Mouse (Mus musculus) hindbrain, embryonic 16.5 days (tissue): ENCODE data around the gene Bbof1. TPM values are rescaled to one million over a fixed set of nuclear protein-coding genes. Genes with fewer than 3 reads are reported as not detected.

Experiments used
- ATAC-seq: fragments of 200-750 bp; cut with Nextera tagmentation; 2 replicates; pipeline ENCODE4 v1.8.0; 2017; ENCODE audit warnings: moderate TSS enrichment, moderate library complexity
- H3K27ac ChIP-seq: fragments of 300-500 bp; sonication (generic); 2 replicates; pipeline ENCODE4 v1.5.1; 2014; ENCODE audit warnings: low read depth, mild to moderate bottlenecking, control low read depth, low read length, moderate library complexity
- H3K27me3 ChIP-seq: fragments of 300-500 bp; sonication (generic); replicated peaks from 2 replicates; pipeline ENCODE4 v1.6.1; 2014; ENCODE audit warnings: low read length; ENCODE audit not compliant: control insufficient read depth, insufficient read depth
- H3K36me3 ChIP-seq: fragments of 300-500 bp; sonication (generic); 2 replicates; pipeline ENCODE4 v1.6.1; 2014; ENCODE audit warnings: mild to moderate bottlenecking, low read length, moderate library complexity, mixed read lengths; ENCODE audit not compliant: control insufficient read depth, insufficient read depth
- H3K4me1 ChIP-seq: fragments of 300-500 bp; sonication (generic); 2 replicates; pipeline ENCODE4 v1.6.1; 2014; ENCODE audit warnings: low read depth, low read length; ENCODE audit not compliant: control insufficient read depth, insufficient read depth
- H3K4me2 ChIP-seq: fragments of 300-500 bp; sonication (generic); 2 replicates; pipeline ENCODE4 v1.6.1; 2014; ENCODE audit warnings: mild to moderate bottlenecking, low read length, control low read depth, moderate library complexity
- H3K4me3 ChIP-seq: fragments of 300-500 bp; sonication (generic); 2 replicates; pipeline ENCODE4 v1.5.1; 2014; ENCODE audit warnings: mild to moderate bottlenecking, low read length, control low read depth, moderate library complexity
- H3K9ac ChIP-seq: fragments of 300-500 bp; sonication (generic); 2 replicates; pipeline ENCODE4 v1.6.1; 2014; ENCODE audit warnings: low read depth, mild to moderate bottlenecking, control low read depth, low read length, moderate library complexity
- H3K9me3 ChIP-seq: fragments of 300-500 bp; sonication (generic); 2 replicates; pipeline ENCODE4 v1.6.1; 2014; ENCODE audit warnings: mild to moderate bottlenecking, low read length, moderate library complexity; ENCODE audit not compliant: control insufficient read depth
- WGBS: fragments of 180-500 bp; shearing (Covaris S2); extraction: QIAGEN DNeasy Blood & Tissue Kit; methylation state at CpG from one replicate; pipeline ENCODE4 v1.1.7; 2014; 5-methylcytosine and 5-hydroxymethylcytosine counted together
- polyA plus RNA-seq: library from polyadenylated mRNA; unstranded; fragments of >200 nt; fragmentation: Nextera tagmentation; extraction: Ambion mirVana; gene quantifications from 2 replicates; pipeline ENCODE4 v1.2.1, GENCODE M21; 2015

The Bbof1 gene
- polyA plus RNA-seq, 1 experiment from 2014 or later, result 3.5 TPM

DNA sequence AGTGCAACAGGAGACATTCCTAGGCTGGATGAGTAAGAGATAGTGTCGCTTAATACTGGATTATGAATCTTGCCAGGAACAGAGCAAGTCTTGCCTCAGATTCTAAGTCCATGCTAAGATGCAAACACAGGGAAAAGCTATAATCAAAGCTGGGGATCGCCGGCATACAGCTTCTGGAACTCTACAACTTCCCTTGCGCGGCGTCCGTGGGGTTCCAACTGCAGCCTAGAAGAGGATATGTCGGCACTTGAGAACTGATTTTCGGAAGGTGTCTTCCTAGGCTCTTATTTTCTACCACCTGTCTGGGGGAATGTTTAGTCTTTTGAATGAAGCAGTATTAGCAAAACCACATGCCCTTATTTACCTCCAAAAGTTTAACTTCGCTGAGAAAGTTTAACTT, 41.0 kb downstream of the Bbof1 start:
- peaks cover 12% of the 10 kb centered on the region for H3K4me1 ChIP-seq
- peak overlapping the region; percentile 65 for H3K4me3 ChIP-seq
- no peaks in the 10 kb centered on the region; the same call in 1 of the 2 replicates for H3K27me3 ChIP-seq
- no peaks in the 10 kb centered on the region for H3K9me3 ChIP-seq
- ATAC-seq, result no peak
- H3K9ac ChIP-seq, result peak overlapping the region; percentile 72; the same call in 1 of the 2 replicates
- H3K4me2 ChIP-seq, result peak overlapping the region; percentile 90
- WGBS, result 40% methylated on average over 10 of the region's 10 CpGs
- peak overlapping the region; percentile 81; the same call in 1 of the 2 replicates for H3K27ac ChIP-seq
- H3K36me3 ChIP-seq, result no peaks in the 10 kb centered on the region

- Histone ChIP-seq H3K4me1 (peaks cover 12% of the 10 kb centered on the region), H3K4me2 (peak overlapping the region; percentile 90), H3K36me3 (no peaks in the 10 kb centered on the region), H3K4me3 (peak overlapping the region; percentile 65), H3K9ac (peak overlapping the region; percentile 72), H3K9me3 (no peaks in the 10 kb centered on the region), H3K27ac (peak overlapping the region; percentile 81), H3K27me3 (no peaks in the 10 kb centered on the region; the same call in 1 of the 2 replicates)
- 0% methylated on average over 6 of the region's 6 CpGs for WGBS
- ATAC-seq, result no peak
Observed at GRCm38 (mm10) chr12:84450351-84450717, 41.5 kb downstream of the Bbof1 start.

- H3K36me3 ChIP-seq, result no peaks in the 10 kb centered on the region
- WGBS, result 1% methylated on average over 49 of the region's 49 CpGs
- no peaks in the 10 kb centered on the region; the same call in 1 of the 2 replicates for H3K27me3 ChIP-seq
- H3K9me3 ChIP-seq, result no peaks in the 10 kb centered on the region
- peak; percentile 99 for ATAC-seq
- H3K27ac ChIP-seq, result peak within 1 kb of the TSS; percentile 81
- H3K4me2 ChIP-seq, result peak within 1 kb of the TSS; percentile 90
- H3K9ac ChIP-seq, result peak within 1 kb of the TSS; percentile 72
- peaks cover 12% of the 10 kb centered on the region for H3K4me1 ChIP-seq
- peak within 1 kb of the TSS; percentile 65 for H3K4me3 ChIP-seq
Observed at GRCm38 (mm10) chr12:84450718-84451646, 42.1 kb downstream of the Bbof1 start, which contains the start of the genes Aldh6a1 and Lin52. Gene Aldh6a1 (minus strand): TSS chr12:84451004. Gene Lin52 (plus strand): TSS chr12:84451422.

DNA sequence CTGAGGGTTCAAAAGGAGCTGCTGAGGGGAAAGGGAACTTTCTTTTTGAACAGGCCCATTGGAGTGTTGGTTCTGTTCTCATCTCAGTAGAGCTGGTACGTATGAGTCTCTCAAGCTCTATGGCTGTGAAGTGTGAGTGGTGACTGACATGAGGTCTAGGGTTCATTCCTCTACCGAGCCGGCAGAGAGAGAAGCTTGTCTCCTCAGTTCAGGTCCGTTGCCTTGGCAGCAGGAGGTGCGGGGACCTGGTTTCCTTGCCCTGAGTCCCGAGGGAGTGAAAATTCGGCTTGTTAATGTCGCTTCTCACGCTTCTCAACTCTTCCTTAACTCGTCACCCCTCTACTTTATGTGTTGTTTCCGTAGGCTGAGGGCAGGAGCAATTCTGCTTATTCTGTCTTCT, 42.9 kb downstream of the Bbof1 start:
- WGBS, result 3% methylated on average over 11 of the region's 11 CpGs
- peaks cover 12% of the 10 kb centered on the region for H3K4me1 ChIP-seq
- H3K27ac ChIP-seq, result peak overlapping the region; percentile 81
- H3K36me3 ChIP-seq, result no peaks in the 10 kb centered on the region; the same call in 1 of the 2 replicates
- peak overlapping the region; percentile 65 for H3K4me3 ChIP-seq
- no peak for ATAC-seq
- H3K4me2 ChIP-seq, result peak overlapping the region; percentile 68
- no peaks in the 10 kb centered on the region for H3K9me3 ChIP-seq
- H3K9ac ChIP-seq, result peak overlapping the region; percentile 67
- no peaks in the 10 kb centered on the region; the same call in 1 of the 2 replicates for H3K27me3 ChIP-seq

DNA sequence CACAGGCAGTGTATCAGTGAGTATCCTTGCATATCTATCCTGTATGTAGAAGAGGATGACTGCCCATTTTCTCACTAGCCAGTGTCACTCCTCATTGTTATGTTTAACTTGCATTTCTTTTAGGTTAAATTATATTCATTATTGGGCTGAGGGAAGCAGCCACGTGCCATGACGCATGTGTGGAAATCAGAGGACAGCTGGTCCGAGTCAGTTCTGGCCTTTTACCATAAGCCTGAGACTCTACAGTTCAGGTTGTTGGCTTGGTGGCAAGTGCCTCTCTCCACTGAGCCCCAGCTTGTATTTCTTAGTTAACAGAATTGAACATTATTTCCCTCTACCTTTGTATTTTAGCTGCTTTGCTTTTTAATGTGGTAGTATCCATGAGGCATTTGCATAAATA, 48.0 kb downstream of the Bbof1 start:
- Histone ChIP-seq H3K36me3 (peaks cover 13% of the 10 kb centered on the region), H3K9ac (no peak overlapping the region), H3K9me3 (no peaks in the 10 kb centered on the region), H3K4me3 (no peak overlapping the region), H3K27me3 (no peaks in the 10 kb centered on the region), H3K4me2 (no peak overlapping the region), H3K4me1 (peaks cover 5% of the 10 kb centered on the region; the same call in 1 of the 2 replicates), H3K27ac (no peak overlapping the region)
- WGBS, result 93% methylated on average over 3 of the region's 3 CpGs
- ATAC-seq, result no peak

- no peak overlapping the region for H3K27ac ChIP-seq
- peaks cover 19% of the 10 kb centered on the region for H3K36me3 ChIP-seq
- H3K4me1 ChIP-seq, result no peaks in the 10 kb centered on the region
- H3K4me2 ChIP-seq, result no peak overlapping the region
- H3K9me3 ChIP-seq, result no peaks in the 10 kb centered on the region
- no peak overlapping the region for H3K9ac ChIP-seq
- no peak for ATAC-seq
- H3K4me3 ChIP-seq, result no peak overlapping the region
- H3K27me3 ChIP-seq, result no peaks in the 10 kb centered on the region
- 55% methylated on average over 1 of the region's 1 CpGs for WGBS
Observed at GRCm38 (mm10) chr12:84459845-84460244, 51.0 kb downstream of the Bbof1 start.

GRCm38 (mm10) chr12:84461416-84461815, 52.5 kb downstream of the Bbof1 start:
- Histone ChIP-seq H3K9ac (no peak overlapping the region), H3K36me3 (peaks cover 19% of the 10 kb centered on the region), H3K4me1 (no peaks in the 10 kb centered on the region), H3K9me3 (no peaks in the 10 kb centered on the region), H3K4me3 (no peak overlapping the region), H3K4me2 (no peak overlapping the region), H3K27ac (no peak overlapping the region), H3K27me3 (no peaks in the 10 kb centered on the region)
- no peak for ATAC-seq
- WGBS, result 93% methylated on average over 5 of the region's 5 CpGs

DNA sequence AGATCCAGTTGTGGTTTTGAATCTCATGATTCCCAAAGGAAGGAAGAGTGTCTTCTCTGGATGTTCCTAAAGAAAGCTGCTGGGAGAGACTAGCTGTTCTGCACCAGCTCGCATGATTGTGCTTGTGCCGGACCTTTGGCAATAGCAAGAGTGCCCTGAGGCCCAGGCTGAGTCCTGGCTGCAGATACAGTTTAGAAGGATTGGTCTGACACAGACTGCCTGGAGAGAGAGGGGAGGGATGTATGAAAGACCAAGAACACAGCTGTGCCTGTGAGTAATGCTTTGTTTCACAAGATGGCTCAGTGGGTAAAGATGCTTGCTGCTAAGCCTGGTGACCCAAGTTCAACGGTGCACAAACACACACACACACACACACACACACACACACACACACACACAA, 54.0 kb downstream of the Bbof1 start:
- Histone ChIP-seq H3K9ac (no peak overlapping the region), H3K9me3 (no peaks in the 10 kb centered on the region), H3K27ac (no peak overlapping the region), H3K4me1 (no peaks in the 10 kb centered on the region), H3K27me3 (no peaks in the 10 kb centered on the region), H3K4me3 (no peak overlapping the region), H3K36me3 (peaks cover 19% of the 10 kb centered on the region), H3K4me2 (no peak overlapping the region)
- no peak for ATAC-seq
- 66% methylated on average over 3 of the region's 3 CpGs for WGBS

GRCm38 (mm10) chr12:84468701-84469100, 59.8 kb downstream of the Bbof1 start:
- WGBS, result 8% methylated on average over 1 of the region's 1 CpGs
- H3K4me3 ChIP-seq, result no peak overlapping the region
- no peak for ATAC-seq
- H3K4me2 ChIP-seq, result no peak overlapping the region
- no peak overlapping the region for H3K9ac ChIP-seq
- H3K27ac ChIP-seq, result no peak overlapping the region
- no peaks in the 10 kb centered on the region for H3K36me3 ChIP-seq
- H3K9me3 ChIP-seq, result no peaks in the 10 kb centered on the region
- no peaks in the 10 kb centered on the region for H3K27me3 ChIP-seq
- no peaks in the 10 kb centered on the region for H3K4me1 ChIP-seq
